ENCODE assay signal across 14 mouse cellular contexts in the genomic region with DNA sequence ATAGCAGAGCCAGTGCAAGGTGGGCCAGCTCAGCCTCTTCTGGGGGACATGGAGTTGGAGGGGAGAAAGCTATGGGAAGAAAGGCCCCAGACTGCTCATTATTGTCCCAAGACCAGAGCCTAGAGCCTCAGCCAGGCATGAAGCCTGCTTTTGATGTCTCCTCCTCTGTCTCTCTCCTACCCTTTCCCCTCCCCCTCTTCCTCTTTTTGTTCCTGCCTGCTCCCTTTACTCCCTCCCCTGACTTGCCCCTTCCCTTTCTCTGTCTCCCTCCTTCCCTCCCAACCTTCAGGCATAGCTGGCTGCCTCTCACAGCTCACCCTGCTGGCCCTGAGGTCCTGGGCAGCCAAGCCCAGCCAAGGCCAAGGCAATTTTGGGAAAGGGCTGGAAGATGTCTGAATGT. TPM values are rescaled to one million over a fixed set of nuclear protein-coding genes. Genes with fewer than 3 reads are reported as not detected.
DNase-seq lines count a peak whose midpoint lies in the region; ATAC-seq and TF ChIP-seq lines count a peak whose summit lies in the region.
"Had no signal": no experiment of that assay in that cellular context is flagged by ENCODE, and none has a peak within 500 bp of the region (broad histone marks: within the 10 kb centered on the region; RNA-seq: fewer than 3 reads in every experiment).

No protein-coding gene starts in this region.

- H3K79me2 ChIP-seq in heart, adult 2 months (replicated peaks; ENCODE audit: control insufficient read depth, insufficient read depth, low read length): no peaks in the 10 kb centered on the region

- no peak for TF ChIP-seq CTCF in heart, adult 2 months (IDR thresholded peaks at IDR 0.05)

- no peak overlapping the region for H3K4me2 ChIP-seq in heart, embryonic 13.5 days
- H3K4me2 ChIP-seq in heart, embryonic 11.5 days: no peak overlapping the region
- no peak overlapping the region for H3K4me2 ChIP-seq in midbrain, embryonic 11.5 days
- no peak overlapping the region for H3K4me2 ChIP-seq in midbrain, embryonic 16.5 days (ENCODE audit: low read length)

- H3K9ac ChIP-seq in heart, embryonic 13.5 days: peak overlapping the region; percentile 28; the same call in 1 of the 2 replicates
- no peak overlapping the region for H3K9ac ChIP-seq in heart, embryonic 11.5 days (ENCODE audit: low read depth, low read length)
- H3K9ac ChIP-seq in midbrain, embryonic 11.5 days (ENCODE audit: low read length): peak overlapping the region; percentile 22; the same call in 1 of the 2 replicates
- no peak overlapping the region for H3K9ac ChIP-seq in midbrain, embryonic 16.5 days (ENCODE audit: low read depth, low read length)
- H3K9ac ChIP-seq in heart, adult 2 months (ENCODE audit: low read depth, low read length): no peak overlapping the region

- intact Hi-C loops in heart, adult 2 months (cut with DNase I): no loop called here

- DNase-seq in midbrain, embryonic 11.5 days (ENCODE audit: low spot score, missing footprints): no peak
- DNase-seq in embryo, embryonic 11 days: peak; percentile 39
- DNase-seq in limb, embryonic 10.5 days (ENCODE audit: low spot score): no peak
- no peak for DNase-seq in heart, adult 2 months
- no peak for DNase-seq in thymus, postnatal 4 days
- DNase-seq: cerebellum, postnatal 14 days; kidney, adult 8-10 months; lung, postnatal 36 days had no signal

- H3K27me3 ChIP-seq in heart, embryonic 13.5 days (replicated peaks): peaks cover 40% of the 10 kb centered on the region
- H3K27me3 ChIP-seq in heart, embryonic 11.5 days (ENCODE audit: control insufficient read depth, insufficient read depth, low read length): peaks cover 17% of the 10 kb centered on the region
- no peaks in the 10 kb centered on the region; the same call in 1 of the 2 replicates for H3K27me3 ChIP-seq in midbrain, embryonic 11.5 days (ENCODE audit: control insufficient read depth, insufficient read depth, low read length)
- H3K27me3 ChIP-seq in midbrain, embryonic 16.5 days (ENCODE audit: control insufficient read depth, insufficient read depth, low read depth, low read length): no peaks in the 10 kb centered on the region
- H3K27me3 ChIP-seq in limb, embryonic 10.5 days (ENCODE audit: low read depth, poor library complexity, severe bottlenecking): peaks cover 49% of the 10 kb centered on the region
- no peaks in the 10 kb centered on the region; the same call in 1 of the 2 replicates for H3K27me3 ChIP-seq in heart, adult 2 months (ENCODE audit: control insufficient read depth, insufficient read depth, low read length)

- no peaks in the 10 kb centered on the region for H3K9me3 ChIP-seq in heart, embryonic 13.5 days
- H3K9me3 ChIP-seq in heart, embryonic 11.5 days (replicated peaks; ENCODE audit: control insufficient read depth, low read length): no peaks in the 10 kb centered on the region
- no peaks in the 10 kb centered on the region for H3K9me3 ChIP-seq in midbrain, embryonic 11.5 days (ENCODE audit: control insufficient read depth, low read length)
- no peaks in the 10 kb centered on the region for H3K9me3 ChIP-seq in midbrain, embryonic 16.5 days (replicated peaks; ENCODE audit: control insufficient read depth, low read length, poor library complexity, severe bottlenecking)
- no peaks in the 10 kb centered on the region; the same call in 1 of the 2 replicates for H3K9me3 ChIP-seq in limb, embryonic 10.5 days (replicated peaks)

- TF ChIP-seq POLR2A in heart, adult 2 months (IDR thresholded peaks at IDR 0.05; ENCODE audit: insufficient read depth, low read depth, low read length): no peak

- no peak for ATAC-seq in heart, embryonic 13.5 days (ENCODE audit: extremely low read depth, insufficient number of reproducible peaks, low FRiP score, low TSS enrichment)
- ATAC-seq in heart, embryonic 11.5 days (replicated peaks; ENCODE audit: insufficient number of reproducible peaks, low FRiP score, low TSS enrichment): no peak
- no peak for ATAC-seq in midbrain, embryonic 11.5 days (ENCODE audit: low FRiP score)
- ATAC-seq in midbrain, embryonic 16.5 days: no peak

- no peaks in the 10 kb centered on the region for H3K36me3 ChIP-seq in heart, embryonic 13.5 days
- no peaks in the 10 kb centered on the region for H3K36me3 ChIP-seq in heart, embryonic 11.5 days (ENCODE audit: control insufficient read depth, insufficient read depth, low read length)
- H3K36me3 ChIP-seq in midbrain, embryonic 11.5 days (ENCODE audit: control insufficient read depth, insufficient read depth, low read length): no peaks in the 10 kb centered on the region
- H3K36me3 ChIP-seq in midbrain, embryonic 16.5 days (ENCODE audit: control insufficient read depth, insufficient read depth, low read length): no peaks in the 10 kb centered on the region
- H3K36me3 ChIP-seq in limb, embryonic 10.5 days: peaks cover 28% of the 10 kb centered on the region
- H3K36me3 ChIP-seq in heart, adult 2 months (ENCODE audit: control insufficient read depth, insufficient read depth, low read length): no peaks in the 10 kb centered on the region

- peaks cover 30% of the 10 kb centered on the region for H3K4me1 ChIP-seq in heart, embryonic 13.5 days
- peaks cover 11% of the 10 kb centered on the region for H3K4me1 ChIP-seq in heart, embryonic 11.5 days (ENCODE audit: control insufficient read depth, insufficient read depth, low read length)
- peaks cover 10% of the 10 kb centered on the region for H3K4me1 ChIP-seq in midbrain, embryonic 11.5 days (ENCODE audit: control insufficient read depth, insufficient read depth, low read length)
- no peaks in the 10 kb centered on the region for H3K4me1 ChIP-seq in midbrain, embryonic 16.5 days (ENCODE audit: control insufficient read depth, insufficient read depth, low read length)
- H3K4me1 ChIP-seq in limb, embryonic 10.5 days: peaks cover 56% of the 10 kb centered on the region
- H3K4me1 ChIP-seq in heart, adult 2 months (ENCODE audit: control insufficient read depth, insufficient read depth, low read length): no peaks in the 10 kb centered on the region

- no peak for TF ChIP-seq EP300 in heart, adult 2 months (IDR thresholded peaks at IDR 0.05; ENCODE audit: insufficient read depth, low read depth, low read length)

- no peak overlapping the region for H3K27ac ChIP-seq in heart, embryonic 13.5 days (replicated peaks)
- H3K27ac ChIP-seq in heart, embryonic 11.5 days (ENCODE audit: low read depth, low read length): no peak overlapping the region
- H3K27ac ChIP-seq in midbrain, embryonic 11.5 days (ENCODE audit: low read depth, low read length): no peak overlapping the region
- H3K27ac ChIP-seq in midbrain, embryonic 16.5 days (ENCODE audit: low read length): no peak overlapping the region
- peak overlapping the region; percentile 75 for H3K27ac ChIP-seq in limb, embryonic 10.5 days
- H3K27ac ChIP-seq in heart, adult 2 months: no peak overlapping the region

- no peak overlapping the region for H3K4me3 ChIP-seq in heart, embryonic 13.5 days
- no peak overlapping the region for H3K4me3 ChIP-seq in heart, embryonic 11.5 days (ENCODE audit: low read depth, low read length)
- no peak overlapping the region for H3K4me3 ChIP-seq in midbrain, embryonic 11.5 days (ENCODE audit: low read depth, low read length)
- no peak overlapping the region for H3K4me3 ChIP-seq in midbrain, embryonic 16.5 days (ENCODE audit: low read depth, low read length)
- H3K4me3 ChIP-seq in limb, embryonic 10.5 days: no peak overlapping the region
- no peak overlapping the region for H3K4me3 ChIP-seq in heart, adult 2 months
- H3K4me3 ChIP-seq: erythroblast, embryonic 14.5 days had no signal

RNA-seq across cellular contexts. Expression of a gene that starts 24.1 kb away (rescaled TPM):
- polyA plus RNA-seq in heart, embryonic 13.5 days (2015; fragmentation: Nextera tagmentation; extraction: Ambion mirVana): 1.4 and 1.9 TPM in 2 replicates
- polyA plus RNA-seq in heart, embryonic 11.5 days (2014; fragmentation: Nextera tagmentation; extraction: Ambion mirVana): 1.3 and 1.7 TPM in 2 replicates
- 3.1 and 3.7 TPM in 2 replicates for polyA plus RNA-seq in midbrain, embryonic 11.5 days (2014; fragmentation: Nextera tagmentation; extraction: Ambion mirVana)
- polyA plus RNA-seq in midbrain, embryonic 16.5 days (2015; fragmentation: Nextera tagmentation; extraction: Ambion mirVana): 8.8 and 10.2 TPM in 2 replicates
- 32.7 and 47.1 TPM in 2 replicates for polyA plus RNA-seq in limb, embryonic 10.5 days (2016; fragmentation: Nextera tagmentation; extraction: Ambion mirVana)
- total RNA-seq in heart, adult 2 months (2021): 10 to 100 TPM; 17.1 to 41.4 TPM
- polyA plus RNA-seq in heart, adult 2 months (2012; rRNA removed): 1.8 and 30.9 TPM in 2 replicates
- total RNA-seq: monocyte, adult 5-6 weeks; neutrophil, adult 5-6 weeks had no signal
- polyA plus RNA-seq: erythroblast, embryonic 14.5 days had no signal

Comparison
In these comparisons a context has a peak if more than half of its experiments do, and no peak if none do; other contexts are left out.
1. H3K9ac ChIP-seq: peak in heart, embryonic 13.5 days (single experiment) and midbrain, embryonic 11.5 days (single experiment); none in heart, embryonic 11.5 days (single experiment), midbrain, embryonic 16.5 days (single experiment) and heart, adult 2 months (single experiment).